Mouse (Mus musculus) heart, embryonic 11.5 days (tissue): Measurements from ENCODE around the gene Ppard. TPM values are rescaled to one million over a fixed set of nuclear protein-coding genes. Genes with fewer than 3 reads are reported as not detected.

ENCODE experiments used
- ATAC-seq: fragments of 200-750 bp; cut with Nextera tagmentation; replicated peaks from 2 replicates; pipeline ENCODE4 v1.8.0; 2017; ENCODE audit warnings: moderate library complexity; ENCODE audit not compliant: insufficient number of reproducible peaks, low FRiP score, low TSS enrichment
- H3K27ac ChIP-seq: fragments of 300-500 bp; sonication (generic); 2 replicates; pipeline ENCODE4 v1.5.1; 2014; ENCODE audit warnings: mild to moderate bottlenecking, low read depth, low read length
- H3K27me3 ChIP-seq: fragments of 300-500 bp; sonication (generic); 2 replicates; pipeline ENCODE4 v1.6.1; 2014; ENCODE audit warnings: mild to moderate bottlenecking, low read length, mixed read lengths; ENCODE audit not compliant: control insufficient read depth, insufficient read depth
- H3K36me3 ChIP-seq: fragments of 300-500 bp; sonication (generic); 2 replicates; pipeline ENCODE4 v1.6.1; 2014; ENCODE audit warnings: mild to moderate bottlenecking, low read length, moderate library complexity, mixed read lengths; ENCODE audit not compliant: control insufficient read depth, insufficient read depth
- H3K4me1 ChIP-seq: fragments of 300-500 bp; sonication (generic); 2 replicates; pipeline ENCODE4 v1.6.1; 2014; ENCODE audit warnings: low read length; ENCODE audit not compliant: control insufficient read depth, insufficient read depth
- H3K4me2 ChIP-seq: fragments of 300-500 bp; sonication (generic); 2 replicates; pipeline ENCODE4 v1.6.1; 2014; ENCODE audit warnings: mild to moderate bottlenecking, moderate library complexity
- H3K4me3 ChIP-seq: fragments of 300-500 bp; sonication (generic); 2 replicates; pipeline ENCODE4 v1.5.1; 2014; ENCODE audit warnings: low read depth, low read length
- H3K9ac ChIP-seq: fragments of 300-500 bp; sonication (generic); 2 replicates; pipeline ENCODE4 v1.6.1; 2014; ENCODE audit warnings: mild to moderate bottlenecking, low read depth, low read length, moderate library complexity
- H3K9me3 ChIP-seq: fragments of 300-500 bp; sonication (generic); replicated peaks from 2 replicates; pipeline ENCODE4 v1.6.1; 2016; ENCODE audit warnings: low read length; ENCODE audit not compliant: control insufficient read depth
- WGBS: fragments of 180-500 bp; shearing (Covaris S2); extraction: QIAGEN DNeasy Blood & Tissue Kit; methylation state at CpG from one replicate; pipeline ENCODE4 v1.1.7; 2014; ENCODE audit not compliant: insufficient replicate concordance; 5-methylcytosine and 5-hydroxymethylcytosine counted together
- polyA plus RNA-seq: library from polyadenylated mRNA; unstranded; fragments of >200 nt; fragmentation: Nextera tagmentation; extraction: Ambion mirVana; gene quantifications from 2 replicates; pipeline ENCODE4 v1.2.1, GENCODE M21; 2014

Ppard gene
- polyA plus RNA-seq, 1 experiment from 2014 or later = 2.0 TPM

- H3K9me3 ChIP-seq = no peaks in the 10 kb centered on the region
- H3K27me3 ChIP-seq = no peaks in the 10 kb centered on the region
- H3K4me1 ChIP-seq = peaks cover 48% of the 10 kb centered on the region
- ATAC-seq = peak; percentile 53
- peaks cover 13% of the 10 kb centered on the region; the same call in 1 of the 2 replicates for H3K36me3 ChIP-seq
- H3K27ac ChIP-seq = peak overlapping the region; percentile 88
- H3K4me2 ChIP-seq = peak overlapping the region; percentile 66
- H3K9ac ChIP-seq = peak overlapping the region; percentile 69
- H3K4me3 ChIP-seq = peak overlapping the region; percentile 28
- WGBS = 7% methylated on average over 25 of the region's 26 CpGs
Observed at GRCm38 (mm10) chr17:28341091-28341490, 108.6 kb downstream of the Ppard start.

GRCm38 (mm10) chr17:28344050-28344607 is 111.6 kb downstream of the Ppard start:
- peaks cover 68% of the 10 kb centered on the region for H3K4me1 ChIP-seq
- H3K27ac ChIP-seq = peak overlapping the region; percentile 92
- H3K27me3 ChIP-seq = no peaks in the 10 kb centered on the region
- H3K36me3 ChIP-seq = peaks cover 3% of the 10 kb centered on the region; the same call in 1 of the 2 replicates
- H3K4me3 ChIP-seq = no peak overlapping the region
- H3K9ac ChIP-seq = peak overlapping the region; percentile 58
- peak; percentile 36; the same call in 1 of the 2 replicates for ATAC-seq
- no peaks in the 10 kb centered on the region for H3K9me3 ChIP-seq
- WGBS = 17% methylated on average over 4 of the region's 4 CpGs
- peak overlapping the region; percentile 54 for H3K4me2 ChIP-seq

GRCm38 (mm10) chr17:28344670-28345069 is 112.2 kb downstream of the Ppard start:
- no peak for ATAC-seq
- H3K4me2 ChIP-seq = peak overlapping the region; percentile 54

GRCm38 (mm10) chr17:28345271-28345721 is 112.8 kb downstream of the Ppard start:
- Histone ChIP-seq H3K27me3 (no peaks in the 10 kb centered on the region), H3K27ac (peak overlapping the region; percentile 92), H3K4me2 (peak overlapping the region; percentile 54), H3K4me1 (peaks cover 72% of the 10 kb centered on the region), H3K4me3 (peak overlapping the region; percentile 2; the same call in 1 of the 2 replicates), H3K36me3 (no peaks in the 10 kb centered on the region), H3K9me3 (no peaks in the 10 kb centered on the region), H3K9ac (peak overlapping the region; percentile 59)
- ATAC-seq = no peak
- 5% methylated on average over 8 of the region's 8 CpGs for WGBS

More at GRCm38 (mm10) chr17:28344670-28345069, 112.2 kb downstream of the Ppard start:
- 42% methylated on average over 3 of the region's 3 CpGs for WGBS
- Histone ChIP-seq H3K27ac (peak overlapping the region; percentile 92), H3K36me3 (peaks cover 2% of the 10 kb centered on the region; the same call in 1 of the 2 replicates), H3K27me3 (no peaks in the 10 kb centered on the region), H3K9me3 (no peaks in the 10 kb centered on the region), H3K9ac (peak overlapping the region; percentile 59; the same call in 1 of the 2 replicates), H3K4me3 (no peak overlapping the region), H3K4me1 (peaks cover 74% of the 10 kb centered on the region)

- Histone ChIP-seq H3K9me3 (no peaks in the 10 kb centered on the region), H3K4me3 (peak overlapping the region; percentile 2; the same call in 1 of the 2 replicates), H3K9ac (peak overlapping the region; percentile 59), H3K4me1 (peaks cover 66% of the 10 kb centered on the region), H3K27me3 (no peaks in the 10 kb centered on the region), H3K36me3 (no peaks in the 10 kb centered on the region), H3K27ac (peak overlapping the region; percentile 92), H3K4me2 (peak overlapping the region; percentile 54)
- no peak for ATAC-seq
- 10% methylated on average over 10 of the region's 10 CpGs for WGBS
Observed at GRCm38 (mm10) chr17:28345882-28346281, 113.4 kb downstream of the Ppard start.

GRCm38 (mm10) chr17:28347327-28347726 is 114.8 kb downstream of the Ppard start:
- no peak overlapping the region for H3K4me2 ChIP-seq
- H3K4me3 ChIP-seq = no peak overlapping the region
- no peak overlapping the region for H3K9ac ChIP-seq
- peaks cover 10% of the 10 kb centered on the region for H3K27me3 ChIP-seq
- peaks cover 61% of the 10 kb centered on the region for H3K4me1 ChIP-seq
- no peaks in the 10 kb centered on the region for H3K9me3 ChIP-seq
- no peaks in the 10 kb centered on the region for H3K36me3 ChIP-seq
- ATAC-seq = no peak
- WGBS = 81% methylated on average over 10 of the region's 10 CpGs
- no peak overlapping the region for H3K27ac ChIP-seq

- Histone ChIP-seq H3K36me3 (no peaks in the 10 kb centered on the region), H3K9ac (peak overlapping the region; percentile 60), H3K4me1 (peaks cover 59% of the 10 kb centered on the region), H3K27me3 (peaks cover 19% of the 10 kb centered on the region), H3K27ac (no peak overlapping the region), H3K4me3 (peak overlapping the region; percentile 86; the same call in 1 of the 2 replicates), H3K4me2 (peak overlapping the region; percentile 96), H3K9me3 (no peaks in the 10 kb centered on the region)
- 53% methylated on average over 6 of the region's 6 CpGs for WGBS
- ATAC-seq = no peak
Observed at GRCm38 (mm10) chr17:28348211-28348610, 115.7 kb downstream of the Ppard start.

- peaks cover 48% of the 10 kb centered on the region for H3K4me1 ChIP-seq
- peak overlapping the region; percentile 86 for H3K4me3 ChIP-seq
- peak overlapping the region; percentile 95 for H3K9ac ChIP-seq
- H3K9me3 ChIP-seq = no peaks in the 10 kb centered on the region
- no peak for ATAC-seq
- H3K4me2 ChIP-seq = peak overlapping the region; percentile 96
- no peaks in the 10 kb centered on the region for H3K36me3 ChIP-seq
- 13% methylated on average over 12 of the region's 13 CpGs for WGBS
- peak overlapping the region; percentile 90; the same call in 1 of the 2 replicates for H3K27ac ChIP-seq
- peaks cover 21% of the 10 kb centered on the region for H3K27me3 ChIP-seq
Observed at GRCm38 (mm10) chr17:28349264-28349880, 116.9 kb downstream of the Ppard start.
